Mouse (Mus musculus): ENCODE measurements around the gene Kcnh1. TPM values are rescaled to one million over a fixed set of nuclear protein-coding genes. Genes with fewer than 3 reads are reported as not detected.

Gene Kcnh1
- polyA plus RNA-seq, 1 experiment from 2014 or later = 0.04 TPM

DNA sequence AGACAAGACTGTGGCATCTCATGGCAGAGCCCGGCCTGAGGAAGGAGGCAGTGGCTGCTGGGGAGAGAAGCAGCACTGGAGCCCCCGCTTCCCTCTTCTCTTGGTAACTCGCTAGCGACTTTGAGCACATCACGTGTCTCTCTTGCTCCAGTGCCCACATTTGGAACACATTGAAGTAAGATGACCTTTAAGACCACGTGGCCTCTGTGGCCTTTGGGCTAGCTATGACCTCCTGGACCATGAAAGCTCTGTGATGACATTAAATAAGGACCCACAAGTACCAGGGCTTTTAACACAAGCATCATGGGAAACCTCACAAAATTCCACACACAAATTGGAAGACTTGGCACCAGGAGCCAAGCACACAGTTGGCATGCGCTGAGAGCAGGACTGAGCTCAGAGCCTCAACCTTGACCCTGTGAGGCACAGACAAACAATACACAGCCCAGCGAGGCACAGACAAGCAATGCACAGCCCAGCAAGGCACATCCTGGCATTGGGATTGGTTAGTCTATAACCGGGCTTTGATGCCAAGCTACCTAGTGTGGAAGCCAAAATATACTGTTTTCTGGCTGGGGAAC lies 225.8 kb downstream of the Kcnh1 start:
- ATAC-seq (replicated peaks; ENCODE audit: low FRiP score) = no peak
- H3K27me3 ChIP-seq (replicated peaks; ENCODE audit: control insufficient read depth, insufficient read depth, low read length) = no peaks in the 10 kb centered on the region
- no peaks in the 10 kb centered on the region for H3K4me1 ChIP-seq (replicated peaks; ENCODE audit: control insufficient read depth, insufficient read depth, low read length)
- H3K9ac ChIP-seq (ENCODE audit: low read depth, low read length) = no peak overlapping the region
- no peaks in the 10 kb centered on the region for H3K36me3 ChIP-seq (ENCODE audit: control insufficient read depth, insufficient read depth, low read length)
- no peak overlapping the region for H3K4me3 ChIP-seq (ENCODE audit: low read depth, low read length)
- H3K9me3 ChIP-seq (ENCODE audit: control insufficient read depth, low read length) = no peaks in the 10 kb centered on the region
- H3K4me2 ChIP-seq = no peak overlapping the region
- WGBS = 77% methylated on average over 9 of the region's 9 CpGs
- no peak overlapping the region for H3K27ac ChIP-seq (ENCODE audit: low read depth, low read length)
- no peak for DNase-seq (ENCODE audit: low spot score)

DNA sequence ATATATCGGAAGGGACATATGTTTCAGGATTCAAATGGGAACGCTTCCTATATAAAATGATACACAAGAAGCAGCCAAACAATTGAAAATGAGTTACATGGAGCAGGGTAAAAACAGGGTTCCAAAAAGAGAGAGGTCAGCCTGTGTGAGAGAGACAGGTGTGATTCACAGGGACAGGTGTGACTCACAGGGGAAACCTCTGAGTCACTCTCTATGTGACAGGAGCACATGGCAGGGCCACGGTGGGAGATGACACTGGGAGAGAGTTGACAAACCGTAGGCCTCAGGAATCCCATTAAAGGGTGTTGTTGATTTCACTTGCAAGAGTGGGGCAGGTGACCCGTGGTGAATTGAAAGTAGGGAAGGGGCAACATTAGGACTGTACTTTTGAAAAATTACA lies 228.6 kb downstream of the Kcnh1 start:
- no peak overlapping the region for H3K4me3 ChIP-seq (ENCODE audit: low read depth, low read length)
- H3K4me2 ChIP-seq = no peak overlapping the region
- no peak overlapping the region for H3K27ac ChIP-seq (ENCODE audit: low read depth, low read length)
- H3K9me3 ChIP-seq (ENCODE audit: control insufficient read depth, low read length) = no peaks in the 10 kb centered on the region
- ATAC-seq (replicated peaks; ENCODE audit: low FRiP score) (no peak), DNase-seq (ENCODE audit: low spot score) (no peak)
- no peaks in the 10 kb centered on the region for H3K36me3 ChIP-seq (ENCODE audit: control insufficient read depth, insufficient read depth, low read length)
- 74% methylated on average over 5 of the region's 5 CpGs for WGBS
- H3K4me1 ChIP-seq (replicated peaks; ENCODE audit: control insufficient read depth, insufficient read depth, low read length) = no peaks in the 10 kb centered on the region
- H3K27me3 ChIP-seq (replicated peaks; ENCODE audit: control insufficient read depth, insufficient read depth, low read length) = no peaks in the 10 kb centered on the region
- no peak overlapping the region for H3K9ac ChIP-seq (ENCODE audit: low read depth, low read length)

DNA sequence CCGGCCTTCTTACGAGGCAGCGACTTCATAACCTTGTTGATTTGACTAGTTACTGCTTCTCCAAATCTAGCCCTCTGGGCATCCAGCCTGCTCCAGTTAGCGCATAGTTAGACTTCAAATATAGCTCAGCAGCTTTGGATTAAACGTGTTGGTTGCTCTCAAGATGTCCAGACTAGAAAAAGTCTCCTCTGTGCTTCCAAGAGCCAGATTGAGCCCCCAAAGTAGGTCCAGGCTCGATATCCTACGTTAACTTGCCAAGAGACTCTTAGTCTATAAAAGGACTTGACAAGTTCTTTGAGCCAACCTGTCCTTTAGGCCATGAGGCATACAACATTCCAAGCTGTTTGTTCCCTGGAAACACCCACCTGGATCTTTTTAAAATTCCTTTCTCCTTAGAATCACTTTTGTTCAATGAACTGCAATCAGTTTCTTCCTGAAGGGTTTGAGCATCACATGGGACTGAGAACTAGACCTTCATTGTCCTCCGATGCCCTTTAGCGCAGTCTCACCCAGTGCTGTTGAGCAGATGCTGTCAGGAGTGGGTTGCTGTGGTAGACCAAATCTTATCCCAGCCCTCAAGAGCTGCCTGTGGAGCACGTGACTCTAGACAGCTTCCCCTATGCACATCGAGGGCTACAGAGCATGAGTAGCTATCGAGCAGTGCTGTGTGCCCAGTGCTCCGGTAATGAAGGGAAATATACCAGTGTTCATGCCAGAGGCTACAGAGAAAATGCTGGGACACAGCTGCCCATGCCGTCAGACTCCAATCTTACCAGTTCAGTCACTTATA lies 231.0 kb downstream of the Kcnh1 start:
- no peak overlapping the region for H3K4me2 ChIP-seq
- no peak for ATAC-seq (replicated peaks; ENCODE audit: low FRiP score)
- no peaks in the 10 kb centered on the region for H3K9me3 ChIP-seq (ENCODE audit: control insufficient read depth, low read length)
- H3K4me1 ChIP-seq (replicated peaks; ENCODE audit: control insufficient read depth, insufficient read depth, low read length) = no peaks in the 10 kb centered on the region
- DNase-seq (ENCODE audit: low spot score) = no peak
- no peaks in the 10 kb centered on the region for H3K36me3 ChIP-seq (ENCODE audit: control insufficient read depth, insufficient read depth, low read length)
- no peak overlapping the region for H3K9ac ChIP-seq (ENCODE audit: low read depth, low read length)
- H3K27ac ChIP-seq (ENCODE audit: low read depth, low read length) = no peak overlapping the region
- WGBS = 87% methylated on average over 14 of the region's 14 CpGs
- H3K27me3 ChIP-seq (replicated peaks; ENCODE audit: control insufficient read depth, insufficient read depth, low read length) = no peaks in the 10 kb centered on the region
- H3K4me3 ChIP-seq (ENCODE audit: low read depth, low read length) = no peak overlapping the region

DNA sequence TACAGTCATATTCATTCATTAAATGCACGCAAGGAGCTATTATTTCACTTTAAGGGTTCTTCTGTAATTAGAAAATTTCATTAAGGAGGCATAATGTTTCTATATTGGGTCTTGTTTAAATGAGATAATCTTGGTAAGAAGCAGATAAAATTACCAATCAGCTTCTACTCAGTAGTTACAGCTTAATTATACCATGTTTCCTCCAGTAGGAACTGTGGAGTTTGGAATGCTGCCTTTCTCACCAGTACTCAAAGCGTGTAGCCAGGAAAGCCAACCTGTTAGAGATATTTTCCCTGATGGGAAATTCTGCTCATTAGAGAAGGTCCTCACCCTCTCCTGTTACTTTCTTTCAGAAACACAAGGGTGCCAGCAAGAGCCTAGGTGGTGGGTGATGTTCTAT lies 240.8 kb downstream of the Kcnh1 start:
- Histone ChIP-seq H3K27me3 (replicated peaks; ENCODE audit: control insufficient read depth, insufficient read depth, low read length) (no peaks in the 10 kb centered on the region), H3K4me3 (ENCODE audit: low read depth, low read length) (no peak overlapping the region), H3K9ac (ENCODE audit: low read depth, low read length) (no peak overlapping the region), H3K9me3 (ENCODE audit: control insufficient read depth, low read length) (no peaks in the 10 kb centered on the region), H3K4me2 (no peak overlapping the region), H3K27ac (ENCODE audit: low read depth, low read length) (no peak overlapping the region), H3K4me1 (replicated peaks; ENCODE audit: control insufficient read depth, insufficient read depth, low read length) (no peaks in the 10 kb centered on the region), H3K36me3 (ENCODE audit: control insufficient read depth, insufficient read depth, low read length) (no peaks in the 10 kb centered on the region)
- no peak for ATAC-seq (replicated peaks; ENCODE audit: low FRiP score)
- DNase-seq (ENCODE audit: low spot score) = no peak
- 80% methylated on average over 2 of the region's 2 CpGs for WGBS

DNA sequence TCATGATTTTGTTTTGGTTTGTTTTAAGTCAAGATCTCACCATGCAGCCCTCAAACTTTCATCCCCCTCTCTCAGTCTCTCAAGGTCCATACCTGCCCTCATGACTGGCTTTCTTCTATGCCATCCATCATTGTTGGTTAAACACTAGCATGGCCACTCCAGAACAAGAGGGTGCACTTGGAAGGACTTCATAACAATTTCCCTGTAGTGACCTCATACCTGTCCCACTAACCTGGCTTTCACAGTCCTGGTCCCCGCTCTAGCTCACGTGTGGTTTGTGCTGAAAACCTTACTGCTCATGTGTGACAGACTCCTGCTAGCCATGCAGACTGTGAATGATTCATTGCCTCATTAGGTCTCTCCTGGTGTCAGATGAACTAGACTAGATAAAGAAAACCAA lies 244.9 kb downstream of the Kcnh1 start:
- H3K36me3 ChIP-seq (ENCODE audit: control insufficient read depth, insufficient read depth, low read length) = no peaks in the 10 kb centered on the region
- no peak overlapping the region for H3K9ac ChIP-seq (ENCODE audit: low read depth, low read length)
- no peak overlapping the region for H3K4me2 ChIP-seq
- no peak for ATAC-seq (replicated peaks; ENCODE audit: low FRiP score)
- H3K4me3 ChIP-seq (ENCODE audit: low read depth, low read length) = no peak overlapping the region
- no peak for DNase-seq (ENCODE audit: low spot score)
- H3K4me1 ChIP-seq (replicated peaks; ENCODE audit: control insufficient read depth, insufficient read depth, low read length) = no peaks in the 10 kb centered on the region
- H3K27ac ChIP-seq (ENCODE audit: low read depth, low read length) = no peak overlapping the region
- no peaks in the 10 kb centered on the region for H3K9me3 ChIP-seq (ENCODE audit: control insufficient read depth, low read length)
- H3K27me3 ChIP-seq (replicated peaks; ENCODE audit: control insufficient read depth, insufficient read depth, low read length) = no peaks in the 10 kb centered on the region
- 86% methylated on average over 2 of the region's 2 CpGs for WGBS

DNA sequence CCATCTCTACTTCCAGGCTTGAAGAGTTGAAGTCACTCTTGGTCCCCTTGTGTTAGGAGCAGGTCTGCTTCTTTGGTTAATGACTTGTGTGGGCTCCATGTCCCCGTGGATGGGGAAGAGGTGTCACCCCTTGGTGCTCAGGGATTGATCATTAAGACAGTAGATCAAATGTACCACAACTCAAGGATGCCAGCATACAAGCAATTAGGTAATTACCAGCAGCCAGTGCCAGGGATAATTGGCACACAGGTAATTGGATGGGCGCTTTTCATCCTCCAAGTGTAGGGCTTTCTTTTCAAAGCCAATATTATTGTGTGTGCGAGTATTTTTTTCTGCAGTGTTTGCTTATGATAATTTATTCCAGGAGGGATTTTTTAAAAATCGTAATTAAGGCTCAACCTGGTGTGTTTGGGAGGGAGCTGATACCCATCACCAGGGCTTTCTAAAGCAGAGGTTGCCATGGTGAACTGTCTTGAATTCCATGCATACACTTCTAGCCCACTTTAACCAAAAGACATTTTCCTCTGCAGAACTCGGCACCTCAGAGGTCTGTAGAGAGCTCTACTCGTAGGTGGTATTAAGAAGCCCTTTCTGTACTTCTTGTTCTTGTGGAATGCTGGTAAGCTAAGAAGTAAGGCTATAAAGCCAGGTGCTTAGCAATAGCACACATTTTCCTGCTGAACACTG lies 248.7 kb downstream of the Kcnh1 start:
- ATAC-seq (replicated peaks; ENCODE audit: low FRiP score) (no peak), DNase-seq (ENCODE audit: low spot score) (no peak)
- H3K27me3 ChIP-seq (replicated peaks; ENCODE audit: control insufficient read depth, insufficient read depth, low read length) = no peaks in the 10 kb centered on the region
- H3K9ac ChIP-seq (ENCODE audit: low read depth, low read length) = no peak overlapping the region
- H3K4me1 ChIP-seq (replicated peaks; ENCODE audit: control insufficient read depth, insufficient read depth, low read length) = no peaks in the 10 kb centered on the region
- H3K27ac ChIP-seq (ENCODE audit: low read depth, low read length) = no peak overlapping the region
- no peak overlapping the region for H3K4me2 ChIP-seq
- H3K36me3 ChIP-seq (ENCODE audit: control insufficient read depth, insufficient read depth, low read length) = no peaks in the 10 kb centered on the region
- H3K4me3 ChIP-seq (ENCODE audit: low read depth, low read length) = no peak overlapping the region
- WGBS = 75% methylated on average over 6 of the region's 6 CpGs
- no peaks in the 10 kb centered on the region for H3K9me3 ChIP-seq (ENCODE audit: control insufficient read depth, low read length)

DNA sequence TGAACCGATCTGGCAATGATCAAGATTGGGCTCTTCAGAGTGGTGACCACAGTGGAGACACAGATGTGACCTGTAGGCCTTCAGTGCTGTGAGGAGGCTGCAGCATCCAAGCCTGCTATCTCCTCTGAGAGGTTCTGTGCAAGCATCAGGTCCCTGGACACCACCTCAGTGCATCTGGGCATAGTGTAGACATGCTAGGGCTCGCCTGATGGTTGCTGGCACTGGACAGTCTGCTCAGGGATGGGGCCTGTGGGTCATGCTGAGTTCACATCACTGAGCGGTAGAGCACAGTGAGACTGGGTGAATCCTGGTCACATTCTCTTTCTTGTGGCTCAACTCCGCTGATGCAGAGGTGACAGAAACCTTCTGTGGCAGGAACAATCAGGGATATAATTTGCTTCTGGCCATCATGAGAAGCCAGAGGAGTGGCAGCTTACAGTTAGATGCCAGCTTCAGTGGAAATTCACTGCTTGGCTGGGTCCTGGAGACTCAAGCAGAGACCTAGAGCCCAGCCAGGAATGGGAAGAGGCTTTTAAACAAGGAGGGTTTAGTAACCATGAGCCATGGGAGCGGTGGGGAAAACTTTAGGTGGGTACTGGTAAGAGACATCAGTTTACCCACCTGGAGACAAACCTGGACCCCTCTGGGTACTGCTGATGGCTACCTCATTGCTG lies 252.3 kb downstream of the Kcnh1 start:
- Histone ChIP-seq H3K27ac (ENCODE audit: low read depth, low read length) (no peak overlapping the region), H3K27me3 (replicated peaks; ENCODE audit: control insufficient read depth, insufficient read depth, low read length) (no peaks in the 10 kb centered on the region), H3K4me1 (replicated peaks; ENCODE audit: control insufficient read depth, insufficient read depth, low read length) (no peaks in the 10 kb centered on the region), H3K4me2 (no peak overlapping the region), H3K4me3 (ENCODE audit: low read depth, low read length) (no peak overlapping the region), H3K9ac (ENCODE audit: low read depth, low read length) (no peak overlapping the region), H3K9me3 (ENCODE audit: control insufficient read depth, low read length) (no peaks in the 10 kb centered on the region), H3K36me3 (ENCODE audit: control insufficient read depth, insufficient read depth, low read length) (no peaks in the 10 kb centered on the region)
- DNase-seq (ENCODE audit: low spot score) = no peak
- ATAC-seq (replicated peaks; ENCODE audit: low FRiP score) = no peak
- 88% methylated on average over 5 of the region's 5 CpGs for WGBS

DNA sequence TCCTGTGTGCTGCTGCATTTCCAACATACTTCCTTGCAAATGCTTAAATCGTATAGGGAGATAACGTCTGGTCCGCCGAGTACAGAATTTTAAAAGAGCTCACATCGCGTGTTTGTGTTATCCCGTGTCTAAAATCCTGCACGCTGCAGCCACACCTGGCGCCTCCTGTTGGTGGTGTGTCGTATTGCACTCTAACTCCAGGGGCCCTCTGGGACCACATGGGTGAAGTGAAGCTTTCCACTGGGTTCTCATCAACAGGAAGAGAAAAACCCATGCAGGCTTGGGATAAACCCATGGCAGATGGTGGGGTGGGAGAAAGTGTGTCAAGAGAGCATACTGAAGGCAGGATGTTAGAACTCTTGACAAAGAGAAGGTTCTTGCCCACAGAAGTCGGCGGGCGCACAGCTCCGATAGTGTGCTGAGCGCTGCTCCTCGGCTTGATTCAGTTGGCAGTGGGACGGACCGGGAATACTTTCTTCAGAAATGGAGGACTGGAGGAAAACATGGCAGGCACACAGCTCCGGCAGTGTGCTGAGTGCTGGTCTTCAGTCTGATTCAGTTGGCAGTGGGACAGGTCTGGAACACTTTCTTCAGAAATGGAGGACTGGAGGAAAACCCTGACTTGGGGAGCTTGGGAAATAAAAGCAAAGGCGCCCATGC lies 253.6 kb downstream of the Kcnh1 start:
- 73% methylated on average over 20 of the region's 20 CpGs for WGBS
- ATAC-seq (replicated peaks; ENCODE audit: low FRiP score) (no peak), DNase-seq (ENCODE audit: low spot score) (no peak)
- H3K36me3 ChIP-seq (ENCODE audit: control insufficient read depth, insufficient read depth, low read length) = no peaks in the 10 kb centered on the region
- H3K4me3 ChIP-seq (ENCODE audit: low read depth, low read length) = no peak overlapping the region
- H3K27me3 ChIP-seq (replicated peaks; ENCODE audit: control insufficient read depth, insufficient read depth, low read length) = no peaks in the 10 kb centered on the region
- H3K4me2 ChIP-seq = no peak overlapping the region
- H3K9me3 ChIP-seq (ENCODE audit: control insufficient read depth, low read length) = no peaks in the 10 kb centered on the region
- no peaks in the 10 kb centered on the region for H3K4me1 ChIP-seq (replicated peaks; ENCODE audit: control insufficient read depth, insufficient read depth, low read length)
- H3K9ac ChIP-seq (ENCODE audit: low read depth, low read length) = no peak overlapping the region
- H3K27ac ChIP-seq (ENCODE audit: low read depth, low read length) = no peak overlapping the region

Data from liver, embryonic 11.5 days (tissue).